Mouse (Mus musculus) spleen, adult 2 months (tissue): ENCODE data around the gene Foxf1.

ENCODE experiments used
- CTCF ChIP-seq: fragments of 200-500 bp; IDR thresholded peaks from 2 replicates; pipeline ENCODE4 v1.5.1; 2011; ENCODE audit warnings: mild to moderate bottlenecking, inconsistent platforms; ENCODE audit not compliant: insufficient read depth, insufficient read length, insufficient replicate concordance; ENCODE audit errors: extremely low read depth
- POLR2A ChIP-seq: fragments of 200-500 bp; IDR thresholded peaks from 2 replicates; pipeline ENCODE4 v1.6.1; 2011; ENCODE audit warnings: low read depth, low read length, inconsistent platforms

- peak; percentile 9; the same call in 1 of the 2 replicates for TF ChIP-seq CTCF
- no peak for TF ChIP-seq POLR2A
Observed at GRCm38 (mm10) chr8:121047441-121047840, 36.7 kb upstream of the Foxf1 start.
